Mouse (Mus musculus): ENCODE results near the gene Cotl1. TPM values are rescaled to one million over a fixed set of nuclear protein-coding genes. Genes with fewer than 3 reads are reported as not detected.

Cotl1 gene
- polyA plus RNA-seq (2014; fragmentation: Illumina TruSeq; extraction: RNeasy Lipid Tissue Mini Kit (QIAGEN cat#74804); ENCODE audit: low read depth, low replicate concordance), result 0.40 TPM

DNA sequence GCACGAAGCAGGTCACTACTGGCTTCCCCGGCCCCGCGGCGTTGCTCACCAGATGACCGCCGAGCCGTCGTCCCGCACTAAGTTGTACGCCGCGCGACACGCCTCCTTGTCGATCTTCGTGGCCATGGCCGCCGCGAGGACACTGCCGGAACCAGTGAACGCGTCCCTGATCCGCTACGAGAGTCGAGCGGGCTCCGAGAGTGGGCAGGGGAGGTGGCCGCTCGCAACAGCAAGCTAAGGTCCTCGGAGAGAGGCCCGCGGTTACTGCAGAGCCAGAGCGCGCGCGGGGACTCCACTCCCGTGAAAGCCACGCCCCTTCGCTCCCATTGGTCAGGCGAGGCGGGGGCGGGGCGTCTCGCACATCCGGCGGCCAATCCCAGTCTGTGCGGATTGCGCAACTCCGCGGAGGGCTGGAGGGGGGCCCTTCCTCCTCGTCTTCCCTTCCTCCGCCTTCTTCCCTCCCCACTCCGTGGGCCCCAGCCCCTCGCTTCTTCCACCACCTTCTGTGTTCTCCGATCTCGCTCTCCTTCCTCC, at the start of gene Cotl1:
Gene Cotl1, minus strand, starts transcription at position 270 of the 534 bp plus-strand sequence.

DNA sequence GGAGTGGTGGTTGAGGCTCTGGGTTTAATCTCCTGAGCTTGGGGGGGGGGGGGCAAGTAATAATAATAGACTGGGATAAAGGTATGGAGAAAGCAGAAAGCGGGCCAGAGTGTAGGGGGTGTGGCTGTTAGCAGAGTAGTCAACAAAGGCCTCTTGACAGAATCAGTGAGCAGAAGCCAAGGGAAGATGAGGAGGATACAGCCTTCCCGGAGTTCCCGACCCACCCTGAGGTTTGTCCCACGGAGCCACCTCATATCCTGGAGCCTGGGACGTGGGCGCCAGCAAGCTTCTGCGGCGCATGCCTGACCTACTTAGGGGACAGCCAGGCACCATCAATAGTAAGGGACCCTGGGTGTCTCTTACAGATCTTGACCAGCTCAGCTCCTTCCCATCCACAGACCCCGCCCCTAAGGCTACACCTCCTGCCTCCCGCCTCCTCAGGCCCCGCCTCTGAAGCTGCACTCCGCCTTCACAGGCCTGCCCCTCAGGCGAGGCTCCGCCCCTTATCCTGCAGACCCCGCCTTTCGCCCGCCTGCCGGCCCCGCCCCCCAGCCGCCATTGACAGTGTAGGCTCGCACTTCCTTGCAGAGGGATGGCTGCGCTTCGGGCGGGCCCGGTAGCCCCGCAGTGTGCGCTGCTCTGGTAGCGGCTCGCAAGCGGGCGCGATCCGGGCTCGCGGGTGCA, 21.5 kb upstream of the Cotl1 start, which contains the start of gene Klhl36:
Gene Klhl36, plus strand, starts transcription at position 561 of the 684 bp plus-strand sequence.

DNA sequence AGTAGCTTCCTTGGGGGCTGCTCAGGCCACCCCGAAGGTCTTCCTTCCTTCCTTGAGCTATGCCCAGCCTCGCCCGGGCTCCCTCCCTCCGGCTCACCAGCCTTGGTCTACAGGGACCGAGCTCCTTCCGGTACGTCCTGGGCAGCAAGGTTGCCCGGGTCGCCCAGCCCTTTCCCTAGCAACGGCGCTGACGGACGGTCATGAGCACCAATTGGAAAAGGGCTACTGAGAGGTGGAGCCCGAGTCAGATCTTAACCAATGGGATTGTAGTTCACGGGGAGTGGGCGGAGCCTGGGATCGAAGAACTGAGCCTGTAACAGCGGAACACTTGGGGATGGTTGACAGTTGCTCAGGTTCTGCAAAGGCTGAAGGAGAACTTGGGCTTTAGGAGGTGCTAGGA, 62.1 kb downstream of the Cotl1 start, which contains the start of gene Tldc1:
Gene Tldc1, minus strand, starts transcription at position 154 of the 400 bp plus-strand sequence.

Other genes with a start within 250 kb of the Cotl1 start
- not detected for gene Taf1c, start 235.3 kb downstream of the Cotl1 start, polyA plus RNA-seq (2014; fragmentation: Illumina TruSeq; extraction: RNeasy Lipid Tissue Mini Kit (QIAGEN cat#74804); ENCODE audit: low read depth, low replicate concordance)
- not detected for gene Adad2, start 227.8 kb downstream of the Cotl1 start, polyA plus RNA-seq (2014; fragmentation: Illumina TruSeq; extraction: RNeasy Lipid Tissue Mini Kit (QIAGEN cat#74804); ENCODE audit: low read depth, low replicate concordance)
- gene Kcng4, start 204.9 kb downstream of the Cotl1 start, polyA plus RNA-seq (2014; fragmentation: Illumina TruSeq; extraction: RNeasy Lipid Tissue Mini Kit (QIAGEN cat#74804); ENCODE audit: low read depth, low replicate concordance), result not detected
- gene Wfdc1, start 174.2 kb downstream of the Cotl1 start, polyA plus RNA-seq (2014; fragmentation: Illumina TruSeq; extraction: RNeasy Lipid Tissue Mini Kit (QIAGEN cat#74804); ENCODE audit: low read depth, low replicate concordance), result 2.4 TPM
- not detected for gene Atp2c2, start 140.5 kb downstream of the Cotl1 start, polyA plus RNA-seq (2014; fragmentation: Illumina TruSeq; extraction: RNeasy Lipid Tissue Mini Kit (QIAGEN cat#74804); ENCODE audit: low read depth, low replicate concordance)
- gene Tldc1, start 62.1 kb downstream of the Cotl1 start, polyA plus RNA-seq (2014; fragmentation: Illumina TruSeq; extraction: RNeasy Lipid Tissue Mini Kit (QIAGEN cat#74804); ENCODE audit: low read depth, low replicate concordance), result 1.9 TPM
- gene Klhl36, start 21.7 kb upstream of the Cotl1 start, polyA plus RNA-seq (2014; fragmentation: Illumina TruSeq; extraction: RNeasy Lipid Tissue Mini Kit (QIAGEN cat#74804); ENCODE audit: low read depth, low replicate concordance), result not detected
- 37.0 TPM for gene Usp10, start 69.8 kb upstream of the Cotl1 start, polyA plus RNA-seq (2014; fragmentation: Illumina TruSeq; extraction: RNeasy Lipid Tissue Mini Kit (QIAGEN cat#74804); ENCODE audit: low read depth, low replicate concordance)
- gene Gm20388, start 70.3 kb upstream of the Cotl1 start, polyA plus RNA-seq (2014; fragmentation: Illumina TruSeq; extraction: RNeasy Lipid Tissue Mini Kit (QIAGEN cat#74804); ENCODE audit: low read depth, low replicate concordance), result 2.9 TPM
- 0.13 TPM for gene Crispld2, start 151.9 kb upstream of the Cotl1 start, polyA plus RNA-seq (2014; fragmentation: Illumina TruSeq; extraction: RNeasy Lipid Tissue Mini Kit (QIAGEN cat#74804); ENCODE audit: low read depth, low replicate concordance)